Mouse (Mus musculus): Measurements from ENCODE around the gene Brpf1.

Brpf1 gene

GRCm38 (mm10) chr6:113362241-113362640 lies 55.3 kb downstream of the Brpf1 start:
- DNase-seq = no peak

GRCm38 (mm10) chr6:113364518-113365135 lies 57.7 kb downstream of the Brpf1 start:
- DNase-seq = no peak

GRCm38 (mm10) chr6:113366639-113367038 lies 59.7 kb downstream of the Brpf1 start:
- no peak for DNase-seq

DNA sequence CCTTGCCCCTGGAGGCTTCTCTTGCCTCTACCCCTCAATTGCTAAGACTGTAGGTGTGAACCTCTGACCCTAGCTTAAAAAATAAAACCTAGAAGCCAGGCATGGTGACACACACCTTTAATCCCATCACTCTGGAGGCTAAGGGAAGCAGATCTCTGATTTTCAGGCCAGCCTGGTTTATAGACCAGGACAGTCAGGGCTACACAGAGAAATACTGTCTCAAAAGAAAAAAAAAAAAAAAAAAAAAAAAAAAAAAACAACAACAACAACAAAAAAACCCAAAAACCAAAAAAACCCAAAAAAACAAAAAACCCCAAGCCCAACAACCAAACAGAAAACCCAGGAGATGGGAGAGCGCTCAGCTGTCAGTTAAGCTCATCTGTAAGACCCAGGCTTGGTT lies 60.6 kb downstream of the Brpf1 start:
- DNase-seq = no peak

DNA sequence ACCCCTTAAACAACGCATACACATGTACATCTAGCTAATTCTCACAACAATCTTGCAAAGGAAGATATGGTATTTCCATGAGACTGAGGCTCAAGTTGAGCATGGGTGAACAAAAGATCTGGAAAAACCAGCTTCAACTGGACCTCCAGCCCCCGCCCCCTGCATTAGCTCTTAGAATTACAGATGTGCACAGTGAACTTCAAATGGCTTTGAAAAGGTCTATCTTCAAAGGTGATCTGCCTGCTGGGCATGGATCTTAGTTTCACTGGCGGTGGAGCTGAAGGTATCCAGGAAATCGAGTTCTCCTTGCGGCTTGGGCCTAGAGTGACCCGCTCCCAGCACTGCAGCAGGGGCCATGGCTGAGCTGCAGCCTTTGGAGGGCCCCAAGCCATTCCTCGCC lies 61.2 kb downstream of the Brpf1 start:
- DNase-seq = no peak

DNA sequence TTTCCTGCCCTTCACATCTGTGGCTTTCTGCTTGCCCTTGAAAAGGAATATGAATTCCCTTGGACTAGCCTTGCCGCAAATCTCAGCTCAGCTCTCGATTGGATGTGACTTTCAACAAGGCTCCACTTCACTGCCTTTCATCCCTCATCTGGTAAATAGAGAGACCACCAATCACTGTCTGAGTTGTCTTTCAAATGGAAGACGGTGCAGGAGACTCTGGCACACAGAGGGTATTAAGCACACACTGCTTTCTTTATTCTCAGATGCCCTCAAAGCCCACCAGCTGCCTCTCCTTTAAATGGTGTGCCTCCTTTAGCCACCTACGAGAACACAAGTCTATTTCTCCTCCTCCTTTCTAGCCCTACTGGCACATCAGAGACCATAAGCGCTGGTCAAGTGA lies 61.6 kb downstream of the Brpf1 start:
- no peak for DNase-seq

DNA sequence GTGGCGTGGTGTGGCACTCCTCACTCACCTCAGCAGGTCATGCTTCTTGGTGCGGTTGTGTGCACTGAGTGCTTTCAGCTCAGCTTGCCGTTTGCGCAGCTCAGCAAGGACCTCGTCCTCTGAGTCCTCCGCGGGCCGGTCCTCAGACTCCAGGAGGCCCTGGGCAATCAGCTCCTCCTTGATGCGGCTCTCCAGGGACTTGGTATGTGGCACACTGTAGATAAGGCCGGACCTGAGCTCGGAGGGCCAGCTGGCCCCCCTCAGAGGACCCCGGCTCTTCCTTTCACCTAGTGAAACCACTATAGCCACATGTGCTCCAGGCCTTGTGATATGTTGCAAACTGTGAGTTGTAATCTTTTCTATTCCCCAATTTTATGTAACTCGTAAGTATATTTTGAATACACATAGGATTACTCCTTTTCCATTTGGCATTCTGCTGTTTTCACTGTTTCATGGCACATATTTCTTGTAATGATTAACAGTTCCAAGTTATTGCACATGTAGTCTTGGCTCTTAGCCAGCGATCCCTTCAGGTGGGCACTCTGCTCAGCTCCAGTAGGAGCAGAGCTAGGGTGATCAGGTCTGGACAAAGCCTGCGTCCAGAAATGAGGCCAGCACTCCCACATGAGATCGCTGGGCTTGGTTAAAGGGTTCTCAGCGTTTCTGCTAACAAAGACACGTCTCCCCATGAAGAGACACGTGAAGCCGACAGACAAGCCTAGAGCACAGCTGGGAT lies 63.4 kb downstream of the Brpf1 start:
- no peak for DNase-seq

- DNase-seq = no peak
These were observed 66.6 kb downstream of the Brpf1 start for GRCm38 (mm10) chr6:113373491-113373890.
